Mouse (Mus musculus) midbrain, embryonic 16.5 days (tissue): ENCODE results near the gene Krt6b. TPM values are rescaled to one million over a fixed set of nuclear protein-coding genes. Genes with fewer than 3 reads are reported as not detected.
"Not testable (repeated sequence)": the region's sequence is repeated elsewhere in the genome, so short reads cannot be mapped to it uniquely, and the experiment has no call there.

Experiments
- ATAC-seq: fragments of 200-750 bp; cut with Nextera tagmentation; 2 replicates; pipeline ENCODE4 v1.8.0; 2017; ENCODE audit warnings: moderate TSS enrichment
- H3K27ac ChIP-seq: fragments of 300-500 bp; sonication (generic); 2 replicates; pipeline ENCODE4 v1.5.1; 2014; ENCODE audit warnings: mild to moderate bottlenecking, low read length, mixed read lengths
- H3K27me3 ChIP-seq: fragments of 300-500 bp; sonication (generic); 2 replicates; pipeline ENCODE4 v1.6.1; 2014; ENCODE audit warnings: low read depth, low read length, mixed read lengths; ENCODE audit not compliant: control insufficient read depth, insufficient read depth
- H3K36me3 ChIP-seq: fragments of 300-500 bp; sonication (generic); 2 replicates; pipeline ENCODE4 v1.6.1; 2014; ENCODE audit warnings: mild to moderate bottlenecking, low read length, moderate library complexity, mixed read lengths; ENCODE audit not compliant: control insufficient read depth, insufficient read depth
- H3K4me1 ChIP-seq: fragments of 300-500 bp; sonication (generic); 2 replicates; pipeline ENCODE4 v1.6.1; 2014; ENCODE audit warnings: mild to moderate bottlenecking, low read length, mixed read lengths; ENCODE audit not compliant: control insufficient read depth, insufficient read depth
- H3K4me2 ChIP-seq: fragments of 300-500 bp; sonication (generic); 2 replicates; pipeline ENCODE4 v1.6.1; 2014; ENCODE audit warnings: mild to moderate bottlenecking, low read length, mixed read lengths
- H3K4me3 ChIP-seq: fragments of 300-500 bp; sonication (generic); 2 replicates; pipeline ENCODE4 v1.5.1; 2014; ENCODE audit warnings: low read depth, mild to moderate bottlenecking, low read length, moderate library complexity, mixed read lengths
- H3K9ac ChIP-seq: fragments of 300-500 bp; sonication (generic); 2 replicates; pipeline ENCODE4 v1.6.1; 2014; ENCODE audit warnings: low read depth, low read length, mixed read lengths
- H3K9me3 ChIP-seq: fragments of 300-500 bp; sonication (generic); replicated peaks from 2 replicates; pipeline ENCODE4 v1.6.1; 2014; ENCODE audit warnings: mild to moderate bottlenecking, low read length, mixed read lengths; ENCODE audit not compliant: control insufficient read depth, poor library complexity, severe bottlenecking
- WGBS: fragments of 180-500 bp; shearing (Covaris S2); extraction: QIAGEN DNeasy Blood & Tissue Kit; methylation state at CpG from one replicate; pipeline ENCODE4 v1.1.7; 2014; 5-methylcytosine and 5-hydroxymethylcytosine counted together
- polyA plus RNA-seq: library from polyadenylated mRNA; unstranded; fragments of >200 nt; fragmentation: Nextera tagmentation; extraction: Ambion mirVana; gene quantifications from 2 replicates; pipeline ENCODE4 v1.2.1, GENCODE M21; 2015

The Krt6b gene
- polyA plus RNA-seq, 1 experiment from 2014 or later, result not detected

- H3K27me3 ChIP-seq, result no peaks in the 10 kb centered on the region
- no peaks in the 10 kb centered on the region for H3K4me1 ChIP-seq
- no peak overlapping the region for H3K4me3 ChIP-seq
- no peak overlapping the region for H3K27ac ChIP-seq
- ATAC-seq, result no peak
- H3K9ac ChIP-seq, result no peak overlapping the region
- no peaks in the 10 kb centered on the region for H3K36me3 ChIP-seq
- 80% methylated on average over 8 of the region's 8 CpGs for WGBS
- H3K4me2 ChIP-seq, result no peak overlapping the region
- no peaks in the 10 kb centered on the region for H3K9me3 ChIP-seq
Observed at GRCm38 (mm10) chr15:101699866-101700265, 19.8 kb upstream of the Krt6b start.

GRCm38 (mm10) chr15:101699192-101699591 lies 19.1 kb upstream of the Krt6b start:
- no peak overlapping the region for H3K4me2 ChIP-seq
- WGBS, result 58% methylated on average over 3 of the region's 3 CpGs
- H3K36me3 ChIP-seq, result no peaks in the 10 kb centered on the region
- H3K4me3 ChIP-seq, result no peak overlapping the region
- H3K9ac ChIP-seq, result no peak overlapping the region
- no peaks in the 10 kb centered on the region for H3K4me1 ChIP-seq
- H3K9me3 ChIP-seq, result no peaks in the 10 kb centered on the region
- H3K27me3 ChIP-seq, result no peaks in the 10 kb centered on the region
- ATAC-seq, result no peak
- H3K27ac ChIP-seq, result no peak overlapping the region

GRCm38 (mm10) chr15:101697326-101698188 lies 17.5 kb upstream of the Krt6b start:
- Histone ChIP-seq H3K27ac (no peak overlapping the region), H3K4me3 (no peak overlapping the region), H3K4me1 (no peaks in the 10 kb centered on the region), H3K9me3 (no peaks in the 10 kb centered on the region), H3K27me3 (no peaks in the 10 kb centered on the region), H3K9ac (no peak overlapping the region), H3K4me2 (no peak overlapping the region), H3K36me3 (no peaks in the 10 kb centered on the region)
- WGBS, result 76% methylated on average over 8 of the region's 8 CpGs
- ATAC-seq, result no peak

- Histone ChIP-seq H3K4me1 (no peaks in the 10 kb centered on the region), H3K4me3 (no peak within 1 kb of the TSS), H3K4me2 (no peak within 1 kb of the TSS), H3K36me3 (no peaks in the 10 kb centered on the region), H3K9me3 (no peaks in the 10 kb centered on the region), H3K9ac (no peak within 1 kb of the TSS), H3K27ac (no peak within 1 kb of the TSS), H3K27me3 (no peaks in the 10 kb centered on the region)
- ATAC-seq, result no peak
- 83% methylated on average over 5 of the region's 5 CpGs for WGBS
Observed at GRCm38 (mm10) chr15:101694207-101694606, 14.1 kb upstream of the Krt6b start, which contains the start of gene Krt6a. Gene Krt6a (minus strand): TSS chr15:101694307.

GRCm38 (mm10) chr15:101690460-101690859 lies 10.4 kb upstream of the Krt6b start:
- 98% methylated on average over 5 of the region's 5 CpGs for whole genome bisulfite sequencing

GRCm38 (mm10) chr15:101688161-101688560 lies 8.1 kb upstream of the Krt6b start:
- no peaks in the 10 kb centered on the region for H3K9me3 ChIP-seq
- H3K27ac ChIP-seq, result no peak overlapping the region
- H3K27me3 ChIP-seq, result no peaks in the 10 kb centered on the region
- WGBS, result 68% methylated on average over 2 of the region's 2 CpGs
- no peak for ATAC-seq
- H3K4me3 ChIP-seq, result no peak overlapping the region
- H3K36me3 ChIP-seq, result no peaks in the 10 kb centered on the region
- no peak overlapping the region for H3K9ac ChIP-seq
- H3K4me1 ChIP-seq, result no peaks in the 10 kb centered on the region
- H3K4me2 ChIP-seq, result no peak overlapping the region

More at GRCm38 (mm10) chr15:101690460-101690859, 10.4 kb upstream of the Krt6b start:
- not testable (repeated sequence) for H3K4me1 ChIP-seq, H3K9ac ChIP-seq, ATAC-seq, H3K4me3 ChIP-seq, H3K27me3 ChIP-seq, H3K27ac ChIP-seq, H3K36me3 ChIP-seq, H3K9me3 ChIP-seq, H3K4me2 ChIP-seq

- ATAC-seq, result no peak
- H3K27ac ChIP-seq, result no peak overlapping the region
Observed at GRCm38 (mm10) chr15:101675978-101676377, 4.1 kb downstream of the Krt6b start.

GRCm38 (mm10) chr15:101652736-101653265 lies 27.3 kb downstream of the Krt6b start:
- Histone ChIP-seq H3K27ac (no peak overlapping the region), H3K9ac (no peak overlapping the region), H3K4me1 (no peaks in the 10 kb centered on the region), H3K4me2 (no peak overlapping the region), H3K4me3 (no peak overlapping the region), H3K36me3 (no peaks in the 10 kb centered on the region), H3K9me3 (no peaks in the 10 kb centered on the region), H3K27me3 (no peaks in the 10 kb centered on the region)
- no peak for ATAC-seq
- 84% methylated on average over 5 of the region's 5 CpGs for WGBS

More at GRCm38 (mm10) chr15:101675978-101676377, 4.1 kb downstream of the Krt6b start:
- no peaks in the 10 kb centered on the region for H3K9me3 ChIP-seq
- no peak overlapping the region for H3K4me2 ChIP-seq
- no peaks in the 10 kb centered on the region for H3K4me1 ChIP-seq
- no peaks in the 10 kb centered on the region for H3K27me3 ChIP-seq
- 83% methylated on average over 1 of the region's 1 CpGs for WGBS
- no peak overlapping the region for H3K9ac ChIP-seq
- no peaks in the 10 kb centered on the region for H3K36me3 ChIP-seq
- no peak overlapping the region for H3K4me3 ChIP-seq

- no peaks in the 10 kb centered on the region for H3K4me1 ChIP-seq
- ATAC-seq, result no peak
- H3K9ac ChIP-seq, result no peak within 1 kb of the TSS
- no peak within 1 kb of the TSS for H3K4me2 ChIP-seq
- no peaks in the 10 kb centered on the region for H3K36me3 ChIP-seq
- H3K27ac ChIP-seq, result no peak within 1 kb of the TSS
- no peak within 1 kb of the TSS for H3K4me3 ChIP-seq
- no peaks in the 10 kb centered on the region for H3K9me3 ChIP-seq
- 84% methylated on average over 3 of the region's 3 CpGs for WGBS
- H3K27me3 ChIP-seq, result no peaks in the 10 kb centered on the region
Observed at GRCm38 (mm10) chr15:101647280-101647679, 32.8 kb downstream of the Krt6b start, which contains the start of gene Gm5478. Gene Gm5478 (minus strand): TSS chr15:101647380.
